Mouse (Mus musculus): ENCODE results near the gene S1pr3.

DNA sequence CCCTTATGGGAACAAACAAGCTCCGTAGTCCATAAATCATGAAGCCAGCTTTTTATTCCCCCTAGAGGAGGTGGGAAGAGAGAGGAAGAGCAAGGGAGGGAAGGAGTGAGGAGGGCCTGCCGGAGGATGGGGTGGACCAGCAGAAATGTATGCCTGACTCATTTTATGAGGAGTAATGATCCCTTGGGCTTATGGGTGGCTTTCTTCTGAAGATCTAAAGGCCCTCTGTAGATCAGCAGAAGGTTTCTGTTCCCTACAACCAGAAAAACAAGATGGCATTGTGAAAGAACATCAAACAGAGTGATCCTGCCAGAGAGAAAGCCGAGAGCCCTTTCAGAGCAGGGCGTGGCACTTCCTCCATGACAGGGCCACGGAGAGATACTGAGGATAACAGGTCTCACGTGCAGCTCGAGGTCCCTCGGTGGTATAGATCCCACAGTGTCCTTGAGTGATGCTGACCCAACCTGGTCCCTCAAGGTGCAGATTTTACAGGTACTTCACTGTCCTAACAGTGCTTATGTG, 47.9 kb upstream of the S1pr3 start:
- no peak for TF ChIP-seq CTCF (IDR thresholded peaks at IDR 0.05; ENCODE audit: low read depth)
- no peak for TF ChIP-seq EP300 (optimal IDR thresholded peaks at IDR 0.05)

Data from stomach, postnatal 0 days (tissue).